Mouse (Mus musculus) heart, postnatal 0 days (tissue): ENCODE data around the gene Ncam1.

Experiments
- CTCF ChIP-seq: IDR thresholded peaks from 2 replicates; pipeline ENCODE4 v1.5.1; 2016; ENCODE audit warnings: antibody characterized with exemption, control low read depth, low read depth
- EP300 ChIP-seq: IDR thresholded peaks from 2 replicates; pipeline ENCODE4 v1.6.1; 2016; ENCODE audit warnings: antibody characterized with exemption, low read depth

DNA sequence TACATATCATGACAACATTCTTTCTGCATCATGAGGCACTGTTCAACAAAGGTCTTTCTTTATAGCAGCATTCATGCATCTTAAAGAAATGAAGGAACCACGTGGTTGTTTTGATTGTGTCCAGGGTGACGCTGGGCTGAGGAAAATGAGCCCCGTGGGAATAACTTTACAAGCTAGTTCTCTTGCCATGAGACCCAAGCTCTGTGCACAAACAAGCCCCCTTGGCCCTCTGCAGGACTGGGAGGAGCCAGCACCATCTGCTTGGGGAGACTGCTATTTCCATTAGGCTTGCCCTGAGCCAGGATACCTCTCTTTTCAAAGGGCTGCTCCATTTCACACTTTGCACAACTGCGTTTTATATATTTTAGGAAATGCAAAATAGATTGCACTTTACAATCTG lies 53.0 kb downstream of the Ncam1 start:
- TF ChIP-seq EP300 (no peak), CTCF (no peak)
